Mouse (Mus musculus): Measurements from ENCODE around the gene Map7. TPM values are rescaled to one million over a fixed set of nuclear protein-coding genes. Genes with fewer than 3 reads are reported as not detected.

The Map7 gene
- polyA plus RNA-seq, 1 experiment from 2014 or later = 11.5 TPM

DNA sequence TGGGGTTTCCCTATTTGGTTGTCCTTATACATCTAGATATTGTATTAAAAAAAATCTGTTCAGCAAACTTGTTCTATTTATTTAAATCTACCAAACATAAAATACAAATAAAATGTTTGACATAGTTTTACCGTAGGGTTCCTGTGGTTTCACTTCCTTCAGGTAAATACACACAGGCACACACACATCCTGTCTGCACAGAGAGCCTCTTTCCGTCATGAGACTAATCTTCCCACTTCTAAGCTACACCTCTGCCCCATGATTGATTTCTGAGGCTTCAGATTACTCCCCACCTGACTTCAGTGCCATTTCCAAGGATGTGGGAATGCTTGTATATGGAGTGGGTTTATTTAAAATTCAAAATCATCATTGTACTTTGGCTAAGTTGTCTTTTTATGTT, 133.2 kb downstream of the Map7 start:
- no peak for ATAC-seq (ENCODE audit: insufficient number of reproducible peaks, insufficient read depth, low FRiP score, low TSS enrichment)
- 53% methylated on average over 2 of the region's 2 CpGs for WGBS
- no peaks in the 10 kb centered on the region for H3K9me3 ChIP-seq

DNA sequence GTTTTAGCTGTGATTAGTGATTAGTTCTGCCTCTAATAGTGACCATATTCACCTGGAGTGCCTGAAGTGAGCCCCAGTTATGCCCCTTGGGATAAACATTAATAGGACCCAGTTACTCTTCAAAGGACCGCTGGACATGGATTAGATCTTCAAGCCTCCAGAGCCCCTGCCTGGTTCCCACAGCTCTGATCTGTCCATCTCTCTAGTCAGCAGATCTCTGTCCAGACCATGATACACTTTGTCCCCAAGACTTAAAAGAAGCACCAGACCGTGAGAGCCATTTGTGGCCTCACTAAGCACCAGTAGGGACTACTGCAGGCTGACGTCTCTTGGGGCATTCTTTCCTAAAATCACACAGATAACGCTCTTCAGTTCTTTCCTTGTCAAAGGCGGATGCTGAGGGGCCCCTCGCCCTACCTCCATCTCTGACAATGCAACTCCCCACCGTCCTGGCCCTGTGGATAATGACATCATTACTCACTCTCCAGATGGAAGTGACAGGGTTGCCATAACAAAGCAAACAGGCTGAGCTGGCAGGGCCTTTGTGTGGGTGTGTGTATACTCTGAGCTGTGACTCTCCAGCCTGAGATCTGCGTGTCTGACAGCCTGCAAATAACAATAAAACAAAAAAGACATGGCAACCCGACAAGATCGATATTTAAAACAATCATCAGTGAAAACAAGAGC, 137.2 kb downstream of the Map7 start:
- H3K27ac ChIP-seq = 0 out of 2 replicates have a peak overlapping the region, but pooled peaks have one; percentile 41
- H3K4me2 ChIP-seq (replicated peaks) = no peak overlapping the region
- no peaks in the 10 kb centered on the region for H3K9me3 ChIP-seq
- no peak overlapping the region for H3K4me3 ChIP-seq
- no peaks in the 10 kb centered on the region for H3K36me3 ChIP-seq
- H3K4me1 ChIP-seq = peaks cover 30% of the 10 kb centered on the region
- 27% methylated on average over 10 of the region's 10 CpGs for WGBS
- no peak overlapping the region for H3K9ac ChIP-seq
- ATAC-seq (ENCODE audit: insufficient number of reproducible peaks, insufficient read depth, low FRiP score, low TSS enrichment) = peak; percentile 87; the same call in 1 of the 2 replicates
- no peaks in the 10 kb centered on the region for H3K27me3 ChIP-seq

More for the DNA sequence above, 133.2 kb downstream of the Map7 start:
- H3K4me2 ChIP-seq (replicated peaks) = no peak overlapping the region
- no peak overlapping the region for H3K27ac ChIP-seq
- H3K36me3 ChIP-seq = no peaks in the 10 kb centered on the region
- H3K9ac ChIP-seq = no peak overlapping the region
- no peak overlapping the region for H3K4me3 ChIP-seq
- no peaks in the 10 kb centered on the region for H3K27me3 ChIP-seq
- H3K4me1 ChIP-seq = peaks cover 20% of the 10 kb centered on the region

DNA sequence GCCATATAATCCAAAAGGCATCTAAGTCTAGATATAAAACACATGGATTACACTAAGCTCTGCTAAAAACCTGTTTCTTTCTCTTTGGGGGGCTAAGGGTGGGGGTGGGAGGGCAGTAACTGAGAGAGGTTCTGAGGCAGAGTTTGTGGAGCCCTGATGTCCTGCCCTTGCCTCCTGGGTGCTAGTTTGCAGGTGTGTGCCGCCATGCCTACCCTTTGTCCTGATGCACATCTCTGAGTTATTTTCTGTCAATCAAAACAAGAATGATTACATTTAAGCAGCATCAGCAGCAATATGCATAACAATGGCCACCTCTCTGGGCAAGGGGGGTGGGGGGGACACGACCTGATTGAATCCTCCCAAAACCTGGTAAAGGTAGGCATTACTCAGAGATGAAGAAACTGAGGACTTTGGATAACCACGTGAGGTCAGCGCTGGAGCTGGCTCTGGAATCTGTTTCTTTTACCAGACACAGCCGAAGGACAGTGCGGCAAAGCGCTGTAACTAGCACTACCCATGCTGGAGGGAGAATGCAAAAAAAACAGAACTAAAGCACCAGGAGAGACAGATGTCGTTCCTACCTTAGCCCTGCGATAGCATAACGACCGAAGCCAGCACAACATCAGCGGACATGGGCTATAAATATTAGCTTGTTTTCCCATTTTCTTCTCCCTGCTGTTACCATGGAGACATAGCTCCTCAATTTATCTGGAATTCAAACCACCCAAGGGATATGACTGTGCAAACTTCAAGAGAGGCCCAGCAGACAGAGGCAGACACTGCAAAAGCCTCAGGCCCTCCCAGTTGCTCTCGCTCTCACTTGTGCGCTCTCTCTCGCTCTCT, 137.9 kb downstream of the Map7 start:
- H3K27ac ChIP-seq = peak overlapping the region; percentile 75
- ATAC-seq (ENCODE audit: insufficient number of reproducible peaks, insufficient read depth, low FRiP score, low TSS enrichment) = 0 out of 2 replicates have a peak, but pooled peaks have one; percentile 66
- H3K4me2 ChIP-seq (replicated peaks) = peak overlapping the region; percentile 38
- WGBS = 21% methylated on average over 15 of the region's 15 CpGs
- H3K9ac ChIP-seq = no peak overlapping the region; the same call in 1 of the 2 replicates
- H3K4me3 ChIP-seq = no peak overlapping the region
- no peaks in the 10 kb centered on the region for H3K9me3 ChIP-seq
- H3K36me3 ChIP-seq = no peaks in the 10 kb centered on the region
- no peaks in the 10 kb centered on the region for H3K27me3 ChIP-seq
- H3K4me1 ChIP-seq = peaks cover 30% of the 10 kb centered on the region

DNA sequence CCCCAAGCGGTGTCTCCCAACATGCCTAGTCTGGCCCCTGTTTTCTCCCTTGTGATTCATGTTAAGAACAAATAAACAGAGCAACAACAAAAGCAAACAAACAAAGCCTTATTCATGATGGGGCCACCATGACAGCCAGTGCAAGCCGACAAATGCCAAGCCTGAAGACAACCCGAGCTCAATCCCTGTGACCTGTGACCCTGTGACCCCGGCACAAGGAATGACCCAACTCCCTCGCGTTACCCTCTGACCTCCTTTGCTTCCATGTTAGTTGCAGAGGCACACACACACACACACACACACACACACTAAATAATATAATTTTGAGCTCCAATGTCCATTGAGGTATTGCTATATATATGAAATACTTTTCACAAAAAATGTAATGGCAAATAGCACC, 139.1 kb downstream of the Map7 start:
- WGBS = 27% methylated on average over 6 of the region's 6 CpGs
- Histone ChIP-seq H3K4me3 (no peak overlapping the region), H3K4me2 (replicated peaks) (no peak overlapping the region), H3K9me3 (no peaks in the 10 kb centered on the region), H3K27ac (no peak overlapping the region), H3K27me3 (no peaks in the 10 kb centered on the region), H3K9ac (no peak overlapping the region), H3K36me3 (no peaks in the 10 kb centered on the region), H3K4me1 (peaks cover 30% of the 10 kb centered on the region)
- no peak for ATAC-seq (ENCODE audit: insufficient number of reproducible peaks, insufficient read depth, low FRiP score, low TSS enrichment)

DNA sequence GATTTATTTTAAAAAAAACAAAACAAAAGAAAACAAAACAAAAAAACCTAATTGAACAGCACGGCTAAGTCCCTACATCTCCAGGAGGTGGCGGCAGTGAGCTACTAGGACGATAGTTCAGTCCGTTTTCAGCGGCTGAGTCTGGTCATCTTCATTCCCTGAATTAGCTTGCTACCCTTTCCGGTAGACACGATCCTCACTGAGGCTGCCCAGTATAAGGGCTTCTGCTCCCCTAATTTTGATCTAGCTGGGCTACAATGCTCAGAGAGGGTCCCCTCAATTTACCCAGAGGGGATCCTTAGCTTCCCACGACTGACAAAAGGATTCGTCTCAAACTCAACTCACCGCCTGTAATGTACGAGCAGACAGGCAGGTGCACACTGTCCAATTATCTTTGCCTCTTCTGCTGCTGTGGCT, 142.2 kb downstream of the Map7 start:
- WGBS = 20% methylated on average over 11 of the region's 11 CpGs

DNA sequence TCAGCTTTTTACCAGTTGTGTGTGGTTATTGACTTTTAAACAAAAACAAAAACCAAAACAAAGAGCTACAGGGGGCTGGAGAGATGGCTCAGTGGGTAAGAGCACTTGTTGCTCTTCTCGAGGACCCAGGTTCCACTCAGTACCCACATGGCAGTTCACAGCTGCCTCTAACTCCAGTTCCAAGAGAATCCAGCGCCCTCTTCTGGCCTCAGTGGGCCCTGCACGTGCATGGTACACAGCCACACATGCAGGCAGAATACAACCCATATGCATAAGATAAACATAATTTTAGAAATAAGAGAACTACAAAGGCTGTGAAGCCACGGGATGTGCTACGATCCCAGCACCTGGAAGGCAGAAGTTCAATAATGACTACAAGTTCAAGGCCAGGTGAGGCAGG, 147.7 kb downstream of the Map7 start:
- no peaks in the 10 kb centered on the region for H3K36me3 ChIP-seq
- H3K27me3 ChIP-seq = no peaks in the 10 kb centered on the region
- 76% methylated on average over 5 of the region's 5 CpGs for WGBS
- no peaks in the 10 kb centered on the region for H3K4me1 ChIP-seq
- no peak overlapping the region for H3K27ac ChIP-seq
- no peak overlapping the region for H3K4me2 ChIP-seq (replicated peaks)
- H3K9ac ChIP-seq = no peak overlapping the region
- no peak for ATAC-seq (ENCODE audit: insufficient number of reproducible peaks, insufficient read depth, low FRiP score, low TSS enrichment)
- H3K9me3 ChIP-seq = no peaks in the 10 kb centered on the region
- H3K4me3 ChIP-seq = no peak overlapping the region

More for the DNA sequence above, 142.2 kb downstream of the Map7 start:
- no peak overlapping the region for H3K9ac ChIP-seq
- H3K9me3 ChIP-seq = no peaks in the 10 kb centered on the region
- H3K36me3 ChIP-seq = no peaks in the 10 kb centered on the region
- peak overlapping the region; percentile 44 for H3K4me2 ChIP-seq (replicated peaks)
- no peak for ATAC-seq (ENCODE audit: insufficient number of reproducible peaks, insufficient read depth, low FRiP score, low TSS enrichment)
- no peak overlapping the region for H3K27ac ChIP-seq
- H3K27me3 ChIP-seq = no peaks in the 10 kb centered on the region
- peak overlapping the region; percentile 24 for H3K4me3 ChIP-seq
- H3K4me1 ChIP-seq = peaks cover 20% of the 10 kb centered on the region

DNA sequence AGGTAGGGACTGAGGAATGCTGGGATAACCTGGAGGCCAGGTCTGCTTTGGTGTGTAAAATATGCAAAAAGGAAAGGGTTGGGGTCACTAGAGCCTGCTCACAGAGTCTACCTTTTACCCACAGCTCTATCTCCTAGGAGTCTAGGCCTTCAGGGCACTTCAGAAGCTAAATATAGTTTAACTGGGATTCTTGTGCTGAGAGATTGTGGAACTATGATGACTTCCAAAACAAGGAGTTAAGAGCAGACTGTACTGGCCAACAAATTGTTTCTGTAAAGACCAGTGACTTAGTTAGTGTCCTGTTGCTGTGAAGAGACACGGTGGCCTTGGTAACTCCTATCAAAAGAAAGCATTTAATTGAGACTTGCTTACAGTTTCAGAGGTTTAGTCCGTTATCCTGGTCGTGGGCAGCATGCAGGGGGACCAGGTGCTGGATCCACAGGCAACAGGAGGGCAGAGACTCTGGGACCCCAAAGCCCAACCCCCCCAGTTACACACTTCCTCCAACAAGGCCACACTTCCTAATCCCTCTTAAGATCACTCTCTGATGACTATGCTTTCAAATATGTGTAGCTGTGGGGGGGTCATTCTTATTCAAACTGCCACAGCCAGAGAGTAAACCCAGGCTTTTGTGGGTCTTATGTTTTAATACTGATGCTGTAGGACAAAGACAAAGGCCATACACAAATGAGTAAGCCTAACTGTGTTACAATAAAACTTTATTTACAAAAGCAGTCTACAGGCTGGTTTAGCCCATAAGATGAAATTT, 150.1 kb downstream of the Map7 start:
- H3K4me2 ChIP-seq (replicated peaks) = no peak overlapping the region
- no peak for ATAC-seq (ENCODE audit: insufficient number of reproducible peaks, insufficient read depth, low FRiP score, low TSS enrichment)
- H3K27me3 ChIP-seq = no peaks in the 10 kb centered on the region
- no peaks in the 10 kb centered on the region for H3K36me3 ChIP-seq
- WGBS = 41% methylated on average over 3 of the region's 3 CpGs
- no peak overlapping the region for H3K4me3 ChIP-seq
- no peak overlapping the region for H3K27ac ChIP-seq
- H3K9me3 ChIP-seq = no peaks in the 10 kb centered on the region
- no peaks in the 10 kb centered on the region for H3K4me1 ChIP-seq
- no peak overlapping the region for H3K9ac ChIP-seq

DNA sequence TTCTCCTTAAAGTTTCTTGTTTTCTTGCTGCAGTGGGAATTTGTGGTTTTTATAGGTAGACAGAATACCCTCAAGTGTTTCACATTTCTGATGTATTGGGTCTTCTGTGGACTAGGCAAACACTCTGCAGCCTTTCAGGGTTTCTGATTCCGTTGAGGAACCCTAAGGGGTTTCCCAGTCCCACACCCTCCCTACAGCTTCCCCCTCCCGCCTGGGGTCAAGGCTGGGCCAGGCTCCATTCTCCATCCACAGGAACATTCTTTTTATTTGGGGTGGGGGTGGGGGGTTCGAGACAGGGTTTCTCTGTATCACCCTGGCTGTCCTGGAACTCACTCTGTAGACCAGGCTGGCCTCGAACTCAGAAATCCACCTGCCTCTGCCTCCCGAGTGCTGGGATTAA, 150.8 kb downstream of the Map7 start:
- Histone ChIP-seq H3K27ac (no peak overlapping the region), H3K9me3 (no peaks in the 10 kb centered on the region), H3K36me3 (no peaks in the 10 kb centered on the region), H3K9ac (no peak overlapping the region), H3K4me1 (no peaks in the 10 kb centered on the region), H3K27me3 (no peaks in the 10 kb centered on the region), H3K4me2 (replicated peaks) (no peak overlapping the region), H3K4me3 (no peak overlapping the region)
- WGBS = 66% methylated on average over 5 of the region's 5 CpGs
- ATAC-seq (ENCODE audit: insufficient number of reproducible peaks, insufficient read depth, low FRiP score, low TSS enrichment) = no peak

DNA sequence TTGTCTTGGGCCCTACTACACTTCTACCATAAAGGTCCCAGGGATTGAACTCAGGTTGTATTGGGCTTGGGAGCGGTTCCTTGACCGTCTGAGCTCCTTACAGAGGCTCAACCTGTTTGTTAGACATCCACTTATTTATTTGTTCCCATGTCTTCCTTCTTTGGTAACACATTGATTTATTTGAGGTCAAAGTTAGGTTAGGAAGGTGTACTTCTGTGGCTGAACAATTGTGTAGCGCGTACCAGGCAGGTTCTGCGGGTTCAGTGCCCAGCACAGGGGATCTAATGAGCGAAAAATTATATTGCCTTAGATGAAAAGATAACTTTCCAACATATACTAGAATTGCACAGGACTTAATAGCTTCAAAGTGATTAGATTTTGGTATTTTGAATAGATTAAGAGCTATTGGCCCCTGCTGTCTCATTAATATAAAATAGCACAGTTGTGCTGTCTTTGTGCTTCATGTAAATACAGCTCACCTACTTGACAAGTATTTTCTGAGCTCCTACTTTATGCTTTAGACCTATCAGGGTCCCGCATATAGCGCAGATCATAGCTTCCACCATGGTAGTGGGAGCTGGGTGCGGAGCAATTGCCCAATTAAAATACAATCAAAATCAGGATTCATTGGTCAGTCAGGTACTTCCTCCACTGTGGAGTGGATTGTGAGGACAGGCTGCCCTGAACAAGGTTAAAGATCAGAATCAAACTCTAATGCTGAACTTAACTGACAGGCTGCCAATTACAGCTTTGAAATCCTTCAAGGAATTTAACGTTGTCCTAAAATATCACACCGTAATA, 162.9 kb downstream of the Map7 start:
- Histone ChIP-seq H3K36me3 (no peaks in the 10 kb centered on the region; the same call in 1 of the 2 replicates), H3K9me3 (no peaks in the 10 kb centered on the region), H3K27me3 (no peaks in the 10 kb centered on the region), H3K4me1 (peaks cover 14% of the 10 kb centered on the region; the same call in 1 of the 2 replicates), H3K4me2 (replicated peaks) (peak overlapping the region; percentile 58), H3K9ac (peak overlapping the region; percentile 88), H3K4me3 (peak overlapping the region; percentile 86), H3K27ac (peak overlapping the region; percentile 100)
- 50% methylated on average over 11 of the region's 11 CpGs for WGBS
- ATAC-seq (ENCODE audit: insufficient number of reproducible peaks, insufficient read depth, low FRiP score, low TSS enrichment) = no peak

DNA sequence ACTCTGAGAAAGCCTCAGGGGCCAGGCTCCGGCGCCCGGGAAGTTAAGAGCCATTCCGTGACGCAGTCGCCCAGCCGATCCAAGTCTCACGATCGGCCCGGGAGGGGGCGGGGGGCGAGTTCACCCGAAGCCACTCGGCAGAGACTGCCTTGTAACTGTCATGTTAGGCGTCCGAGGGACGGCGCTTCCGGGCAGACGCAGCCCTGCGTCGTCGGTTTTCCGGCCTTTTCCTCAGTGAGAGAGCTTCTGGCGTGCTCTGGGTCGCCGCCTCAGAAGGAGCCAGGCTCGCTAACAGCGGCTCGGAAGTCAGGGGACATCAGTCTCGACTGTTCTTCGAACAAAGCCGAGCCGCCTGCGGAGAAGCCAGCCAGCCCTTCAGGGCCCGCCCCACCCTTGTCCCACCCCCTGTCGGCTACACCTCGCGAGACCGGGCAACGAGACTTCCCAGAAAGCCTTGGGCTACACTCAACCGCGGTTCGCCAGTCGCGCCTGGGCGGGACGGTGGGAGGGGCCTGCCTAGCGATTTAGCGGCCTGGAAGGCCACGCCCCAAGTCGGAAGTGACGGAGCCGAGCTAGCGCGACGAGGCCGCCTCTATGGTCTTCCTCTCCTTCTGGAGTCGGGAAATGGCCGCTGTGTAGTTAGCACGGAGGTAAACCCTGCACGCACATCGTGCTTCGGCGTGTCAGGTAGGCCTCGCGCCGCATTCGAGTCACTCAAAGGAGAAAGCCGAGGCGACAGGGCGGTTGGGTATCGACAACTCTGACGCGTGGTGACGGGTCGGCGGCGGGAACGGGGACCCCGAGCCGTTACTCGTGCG, 163.9 kb downstream of the Map7 start, which contains the start of gene Bclaf1:
Bclaf1 (plus strand) TSS at position 552 of the 818 bp plus-strand sequence.
- H3K4me3 ChIP-seq = peak within 1 kb of the TSS; percentile 86
- under 1% methylated on average over 84 of the region's 84 CpGs for WGBS
- H3K36me3 ChIP-seq = no peaks in the 10 kb centered on the region; the same call in 1 of the 2 replicates
- no peaks in the 10 kb centered on the region for H3K27me3 ChIP-seq
- H3K4me1 ChIP-seq = peaks cover 14% of the 10 kb centered on the region; the same call in 1 of the 2 replicates
- peak within 1 kb of the TSS; percentile 100 for H3K27ac ChIP-seq
- H3K9me3 ChIP-seq = no peaks in the 10 kb centered on the region
- H3K4me2 ChIP-seq (replicated peaks) = peak within 1 kb of the TSS; percentile 70
- peak within 1 kb of the TSS; percentile 88 for H3K9ac ChIP-seq
- peak; percentile 99 for ATAC-seq (ENCODE audit: insufficient number of reproducible peaks, insufficient read depth, low FRiP score, low TSS enrichment)
